Mouse (Mus musculus): Measurements from ENCODE around the gene Cryz. TPM values are rescaled to one million over a fixed set of nuclear protein-coding genes. Genes with fewer than 3 reads are reported as not detected.

Cryz gene
- 16.4 and 16.8 TPM in 2 replicates for polyA plus RNA-seq (2016; fragmentation: Nextera tagmentation; extraction: Ambion mirVana)

GRCm38 (mm10) chr3:154596488-154596933 lies at the start of gene Cryz:
TSS of gene Cryz (plus strand) at chr3:154596711.
- ATAC-seq (ENCODE audit: low FRiP score) = peak; percentile 89
- WGBS = under 1% methylated on average over 25 of the region's 25 CpGs
- Histone ChIP-seq H3K36me3 (replicated peaks) (peaks cover 26% of the 10 kb centered on the region), H3K4me2 (peak within 1 kb of the TSS; percentile 70), H3K9me3 (no peaks in the 10 kb centered on the region), H3K9ac (peak within 1 kb of the TSS; percentile 79), H3K27me3 (no peaks in the 10 kb centered on the region), H3K4me3 (replicated peaks) (peak within 1 kb of the TSS; percentile 88), H3K27ac (peak within 1 kb of the TSS; percentile 91), H3K4me1 (peaks cover 12% of the 10 kb centered on the region)

- Histone ChIP-seq H3K27ac (0 out of 2 replicates have a peak overlapping the region, but pooled peaks have one; percentile 31), H3K9me3 (no peaks in the 10 kb centered on the region), H3K36me3 (replicated peaks) (no peaks in the 10 kb centered on the region), H3K27me3 (peaks cover 23% of the 10 kb centered on the region), H3K4me1 (peaks cover 40% of the 10 kb centered on the region), H3K4me3 (replicated peaks) (peak overlapping the region; percentile 10; the same call in 1 of the 2 replicates), H3K4me2 (peak overlapping the region; percentile 46), H3K9ac (peak overlapping the region; percentile 29; the same call in 1 of the 2 replicates)
- 2% methylated on average over 20 of the region's 20 CpGs for WGBS
- peak; percentile 51 for ATAC-seq (ENCODE audit: low FRiP score)
These were observed 48.7 kb upstream of the Cryz start for GRCm38 (mm10) chr3:154547549-154548426.

GRCm38 (mm10) chr3:154548868-154549301 lies 47.6 kb upstream of the Cryz start:
- H3K36me3 ChIP-seq (replicated peaks) = no peaks in the 10 kb centered on the region
- no peak for ATAC-seq (ENCODE audit: low FRiP score)
- H3K4me2 ChIP-seq = no peak overlapping the region
- no peak overlapping the region for H3K9ac ChIP-seq
- H3K27me3 ChIP-seq = peaks cover 23% of the 10 kb centered on the region
- 22% methylated on average over 8 of the region's 8 CpGs for WGBS
- no peak overlapping the region for H3K27ac ChIP-seq
- H3K4me1 ChIP-seq = peaks cover 40% of the 10 kb centered on the region
- no peak overlapping the region for H3K4me3 ChIP-seq (replicated peaks)
- H3K9me3 ChIP-seq = no peaks in the 10 kb centered on the region

GRCm38 (mm10) chr3:154550326-154551034 lies 46.0 kb upstream of the Cryz start:
- ATAC-seq (ENCODE audit: low FRiP score) = peak; percentile 58; the same call in 1 of the 2 replicates
- Histone ChIP-seq H3K9me3 (no peaks in the 10 kb centered on the region), H3K4me3 (replicated peaks) (no peak overlapping the region), H3K36me3 (replicated peaks) (no peaks in the 10 kb centered on the region), H3K4me2 (no peak overlapping the region), H3K27me3 (peaks cover 19% of the 10 kb centered on the region), H3K27ac (0 out of 2 replicates have a peak overlapping the region, but pooled peaks have one; percentile 31), H3K4me1 (peaks cover 40% of the 10 kb centered on the region), H3K9ac (no peak overlapping the region)
- 22% methylated on average over 17 of the region's 17 CpGs for whole genome bisulfite sequencing

GRCm38 (mm10) chr3:154551035-154551411 lies 45.5 kb upstream of the Cryz start:
- ATAC-seq (ENCODE audit: low FRiP score) = peak; percentile 52; the same call in 1 of the 2 replicates
- 10% methylated on average over 5 of the region's 5 CpGs for WGBS
- peaks cover 19% of the 10 kb centered on the region for H3K27me3 ChIP-seq
- 0 out of 2 replicates have a peak overlapping the region, but pooled peaks have one; percentile 31 for H3K27ac ChIP-seq
- H3K36me3 ChIP-seq (replicated peaks) = no peaks in the 10 kb centered on the region
- no peak overlapping the region for H3K9ac ChIP-seq
- H3K9me3 ChIP-seq = no peaks in the 10 kb centered on the region
- peaks cover 40% of the 10 kb centered on the region for H3K4me1 ChIP-seq
- no peak overlapping the region for H3K4me3 ChIP-seq (replicated peaks)
- no peak overlapping the region for H3K4me2 ChIP-seq

GRCm38 (mm10) chr3:154562192-154562591 lies 34.3 kb upstream of the Cryz start:
- H3K9me3 ChIP-seq = no peaks in the 10 kb centered on the region
- no peak for ATAC-seq (ENCODE audit: low FRiP score)
- H3K27ac ChIP-seq = no peak overlapping the region
- no peak overlapping the region for H3K4me2 ChIP-seq
- H3K4me1 ChIP-seq = no peaks in the 10 kb centered on the region
- H3K4me3 ChIP-seq (replicated peaks) = no peak overlapping the region
- 97% methylated on average over 3 of the region's 3 CpGs for WGBS
- no peaks in the 10 kb centered on the region for H3K36me3 ChIP-seq (replicated peaks)
- no peak overlapping the region for H3K9ac ChIP-seq
- peaks cover 5% of the 10 kb centered on the region for H3K27me3 ChIP-seq

- H3K9ac ChIP-seq = no peak overlapping the region
These were observed 31.1 kb upstream of the Cryz start for GRCm38 (mm10) chr3:154565437-154565836.

GRCm38 (mm10) chr3:154570029-154570575 lies 26.4 kb upstream of the Cryz start:
- 9% methylated on average over 14 of the region's 14 CpGs for WGBS
- no peak overlapping the region for H3K9ac ChIP-seq
- H3K9me3 ChIP-seq = no peaks in the 10 kb centered on the region
- peak overlapping the region; percentile 44; the same call in 1 of the 2 replicates for H3K4me2 ChIP-seq
- H3K27ac ChIP-seq = no peak overlapping the region
- peaks cover 17% of the 10 kb centered on the region for H3K4me1 ChIP-seq
- H3K4me3 ChIP-seq (replicated peaks) = no peak overlapping the region
- H3K27me3 ChIP-seq = peaks cover 10% of the 10 kb centered on the region
- ATAC-seq (ENCODE audit: low FRiP score) = no peak
- no peaks in the 10 kb centered on the region for H3K36me3 ChIP-seq (replicated peaks)

More at GRCm38 (mm10) chr3:154565437-154565836, 31.1 kb upstream of the Cryz start:
- no peak overlapping the region for H3K4me3 ChIP-seq (replicated peaks)
- no peak overlapping the region for H3K27ac ChIP-seq
- no peak overlapping the region for H3K4me2 ChIP-seq
- H3K36me3 ChIP-seq (replicated peaks) = no peaks in the 10 kb centered on the region
- ATAC-seq (ENCODE audit: low FRiP score) = no peak
- WGBS = 65% methylated on average over 3 of the region's 3 CpGs
- H3K27me3 ChIP-seq = peaks cover 5% of the 10 kb centered on the region
- H3K9me3 ChIP-seq = no peaks in the 10 kb centered on the region
- H3K4me1 ChIP-seq = peaks cover 5% of the 10 kb centered on the region

- 5% methylated on average over 12 of the region's 12 CpGs for WGBS
- H3K27ac ChIP-seq = no peak overlapping the region
- H3K4me3 ChIP-seq (replicated peaks) = no peak overlapping the region; the same call in 1 of the 2 replicates
- no peaks in the 10 kb centered on the region for H3K36me3 ChIP-seq (replicated peaks)
- H3K27me3 ChIP-seq = peaks cover 10% of the 10 kb centered on the region
- H3K4me1 ChIP-seq = peaks cover 17% of the 10 kb centered on the region
- H3K9me3 ChIP-seq = no peaks in the 10 kb centered on the region
- ATAC-seq (ENCODE audit: low FRiP score) = no peak
- peak overlapping the region; percentile 44 for H3K4me2 ChIP-seq
- H3K9ac ChIP-seq = no peak overlapping the region
These were observed 25.7 kb upstream of the Cryz start for GRCm38 (mm10) chr3:154570786-154571185.

GRCm38 (mm10) chr3:154572341-154572972 lies 24.1 kb upstream of the Cryz start:
- Histone ChIP-seq H3K9me3 (no peaks in the 10 kb centered on the region), H3K36me3 (replicated peaks) (no peaks in the 10 kb centered on the region), H3K27ac (no peak overlapping the region), H3K4me3 (replicated peaks) (no peak overlapping the region), H3K9ac (no peak overlapping the region), H3K4me2 (peak overlapping the region; percentile 43), H3K27me3 (peaks cover 5% of the 10 kb centered on the region), H3K4me1 (peaks cover 17% of the 10 kb centered on the region)
- WGBS = 6% methylated on average over 12 of the region's 12 CpGs
- ATAC-seq (ENCODE audit: low FRiP score) = peak; percentile 87

GRCm38 (mm10) chr3:154573666-154574065 lies 22.8 kb upstream of the Cryz start:
- WGBS = 74% methylated on average over 6 of the region's 6 CpGs
- H3K9ac ChIP-seq = no peak overlapping the region
- H3K27me3 ChIP-seq = peaks cover 5% of the 10 kb centered on the region
- no peak overlapping the region for H3K27ac ChIP-seq
- H3K36me3 ChIP-seq (replicated peaks) = peaks cover 1% of the 10 kb centered on the region; the same call in 1 of the 2 replicates
- peaks cover 17% of the 10 kb centered on the region for H3K4me1 ChIP-seq
- no peak overlapping the region for H3K4me2 ChIP-seq
- H3K4me3 ChIP-seq (replicated peaks) = no peak overlapping the region
- no peak for ATAC-seq (ENCODE audit: low FRiP score)
- no peaks in the 10 kb centered on the region for H3K9me3 ChIP-seq
